Mouse (Mus musculus): ENCODE measurements at regions not wholly inside any gene's neighbourhood (a gene's known extent, or its start where the extent isn't known, plus 50 kb on each side); places are given as distances from the start of the nearest gene placed in this dataset.

DNA sequence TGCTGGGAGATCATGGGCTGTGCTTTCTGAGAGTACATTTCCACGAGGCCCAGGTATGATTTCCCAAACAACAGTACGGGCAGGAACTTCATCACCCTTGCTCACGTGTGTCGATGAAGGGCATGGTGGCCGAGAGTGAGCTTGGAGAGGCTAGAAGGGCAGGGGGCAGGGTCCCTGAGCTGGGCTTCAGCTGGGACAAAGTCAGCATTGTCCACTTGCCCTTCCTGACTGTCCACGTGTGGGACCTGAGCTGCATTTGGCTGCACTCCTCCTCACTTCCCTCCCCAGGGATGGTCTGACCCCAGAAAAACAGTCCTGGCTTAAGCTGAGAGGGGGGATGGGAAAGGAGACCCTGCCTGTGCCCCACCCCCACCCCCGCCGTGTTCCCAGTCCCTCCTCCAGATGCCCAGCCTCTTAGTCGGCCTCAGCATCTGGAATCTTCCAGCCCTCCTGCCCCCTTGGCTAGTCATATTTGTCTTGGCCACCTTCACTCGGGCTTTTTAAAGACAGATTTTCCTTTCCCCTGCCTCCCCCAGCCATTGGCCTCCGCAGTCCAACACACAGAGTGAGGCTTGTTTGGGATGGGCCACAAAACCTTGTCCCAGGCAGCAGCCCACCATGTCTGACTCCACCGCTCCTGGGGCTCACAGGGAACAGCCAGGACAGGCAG, 58.6 kb downstream of the Isg20 start:
- H3K27ac ChIP-seq (ENCODE audit: low read depth, low read length): no peak overlapping the region
- no peaks in the 10 kb centered on the region for H3K27me3 ChIP-seq (ENCODE audit: control insufficient read depth, insufficient read depth, low read length)
- ATAC-seq (ENCODE audit: low FRiP score): no peak
- DNase-seq (ENCODE audit: low spot score): peak; percentile 3
- H3K4me2 ChIP-seq (replicated peaks; ENCODE audit: low read depth, low read length): no peak overlapping the region
- H3K36me3 ChIP-seq (ENCODE audit: control insufficient read depth, insufficient read depth, low read length): no peaks in the 10 kb centered on the region
- H3K9ac ChIP-seq (ENCODE audit: low read depth, low read length): no peak overlapping the region
- no peaks in the 10 kb centered on the region for H3K9me3 ChIP-seq (ENCODE audit: control insufficient read depth, low read length)
- H3K4me1 ChIP-seq (replicated peaks; ENCODE audit: control insufficient read depth, insufficient read depth, low read length): no peaks in the 10 kb centered on the region
- no peak overlapping the region for H3K4me3 ChIP-seq (ENCODE audit: low read depth, low read length)
- 57% methylated on average over 12 of the region's 12 CpGs for WGBS

- peak overlapping the region; percentile 58; the same call in 1 of the 2 replicates for H3K9ac ChIP-seq (ENCODE audit: low read depth, low read length)
- peak overlapping the region; percentile 72 for H3K4me2 ChIP-seq (replicated peaks; ENCODE audit: low read depth, low read length)
- 37% methylated on average over 5 of the region's 5 CpGs for WGBS
- H3K4me3 ChIP-seq (ENCODE audit: low read depth, low read length): peak overlapping the region; percentile 34
- H3K36me3 ChIP-seq (ENCODE audit: control insufficient read depth, insufficient read depth, low read length): no peaks in the 10 kb centered on the region
- H3K27me3 ChIP-seq (ENCODE audit: control insufficient read depth, insufficient read depth, low read length): no peaks in the 10 kb centered on the region; the same call in 1 of the 2 replicates
- no peak overlapping the region for H3K27ac ChIP-seq (ENCODE audit: low read depth, low read length)
- no peaks in the 10 kb centered on the region for H3K9me3 ChIP-seq (ENCODE audit: control insufficient read depth, low read length)
- DNase-seq (ENCODE audit: low spot score) (peak; percentile 27), ATAC-seq (ENCODE audit: low FRiP score) (peak; percentile 51)
- 0 out of 2 replicates have a peak, but pooled peaks cover 2% of the 10 kb centered on the region for H3K4me1 ChIP-seq (replicated peaks; ENCODE audit: control insufficient read depth, insufficient read depth, low read length)
These were observed 63.5 kb upstream of the Acan start for GRCm38 (mm10) chr7:78989751-78990206.

- 4% methylated on average over 27 of the region's 27 CpGs for WGBS
- Histone ChIP-seq H3K36me3 (ENCODE audit: control insufficient read depth, insufficient read depth, low read length) (no peaks in the 10 kb centered on the region), H3K9ac (ENCODE audit: low read depth, low read length) (peak overlapping the region; percentile 58), H3K27ac (ENCODE audit: low read depth, low read length) (no peak overlapping the region), H3K4me1 (replicated peaks; ENCODE audit: control insufficient read depth, insufficient read depth, low read length) (0 out of 2 replicates have a peak, but pooled peaks cover 2% of the 10 kb centered on the region), H3K27me3 (ENCODE audit: control insufficient read depth, insufficient read depth, low read length) (no peaks in the 10 kb centered on the region; the same call in 1 of the 2 replicates), H3K9me3 (ENCODE audit: control insufficient read depth, low read length) (no peaks in the 10 kb centered on the region), H3K4me2 (replicated peaks; ENCODE audit: low read depth, low read length) (peak overlapping the region; percentile 72), H3K4me3 (ENCODE audit: low read depth, low read length) (peak overlapping the region; percentile 34)
- ATAC-seq (ENCODE audit: low FRiP score): peak; percentile 84
- peak; percentile 77 for DNase-seq (ENCODE audit: low spot score)
These were observed 62.8 kb upstream of the Acan start for GRCm38 (mm10) chr7:78990302-78991038.

GRCm38 (mm10) chr7:78992991-78993390, 60.3 kb upstream of the Acan start:
- Histone ChIP-seq H3K9ac (ENCODE audit: low read depth, low read length) (no peak overlapping the region), H3K27ac (ENCODE audit: low read depth, low read length) (no peak overlapping the region), H3K36me3 (ENCODE audit: control insufficient read depth, insufficient read depth, low read length) (no peaks in the 10 kb centered on the region), H3K27me3 (ENCODE audit: control insufficient read depth, insufficient read depth, low read length) (no peaks in the 10 kb centered on the region; the same call in 1 of the 2 replicates), H3K9me3 (ENCODE audit: control insufficient read depth, low read length) (no peaks in the 10 kb centered on the region), H3K4me2 (replicated peaks; ENCODE audit: low read depth, low read length) (no peak overlapping the region), H3K4me3 (ENCODE audit: low read depth, low read length) (no peak overlapping the region), H3K4me1 (replicated peaks; ENCODE audit: control insufficient read depth, insufficient read depth, low read length) (0 out of 2 replicates have a peak, but pooled peaks cover 2% of the 10 kb centered on the region)
- 90% methylated on average over 7 of the region's 7 CpGs for WGBS
- DNase-seq (ENCODE audit: low spot score) (no peak), ATAC-seq (ENCODE audit: low FRiP score) (no peak)

DNA sequence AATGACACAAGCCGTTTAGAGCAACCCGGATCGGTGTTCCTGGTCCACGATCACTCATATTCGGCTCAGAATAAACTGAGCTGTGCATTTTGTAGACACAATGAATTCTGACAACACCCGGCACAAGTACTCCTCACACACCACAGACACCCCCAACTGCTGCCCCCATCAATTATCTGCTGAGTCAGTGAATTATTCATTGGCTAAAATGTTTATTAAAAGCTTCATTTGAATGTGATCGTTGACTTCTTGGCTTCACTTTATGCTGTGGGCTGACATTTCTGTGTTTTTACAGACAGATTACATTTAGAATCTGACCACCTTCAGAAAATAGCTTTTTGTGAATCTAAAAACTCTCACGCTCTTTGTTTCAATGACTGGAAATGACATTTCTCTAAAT, 59.1 kb upstream of the Acan start:
- Histone ChIP-seq H3K27ac (ENCODE audit: low read depth, low read length) (no peak overlapping the region), H3K36me3 (ENCODE audit: control insufficient read depth, insufficient read depth, low read length) (no peaks in the 10 kb centered on the region), H3K9ac (ENCODE audit: low read depth, low read length) (no peak overlapping the region), H3K4me1 (replicated peaks; ENCODE audit: control insufficient read depth, insufficient read depth, low read length) (0 out of 2 replicates have a peak, but pooled peaks cover 2% of the 10 kb centered on the region), H3K4me2 (replicated peaks; ENCODE audit: low read depth, low read length) (no peak overlapping the region), H3K27me3 (ENCODE audit: control insufficient read depth, insufficient read depth, low read length) (no peaks in the 10 kb centered on the region; the same call in 1 of the 2 replicates), H3K9me3 (ENCODE audit: control insufficient read depth, low read length) (no peaks in the 10 kb centered on the region), H3K4me3 (ENCODE audit: low read depth, low read length) (no peak overlapping the region)
- 80% methylated on average over 8 of the region's 8 CpGs for WGBS
- no peak for ATAC-seq (ENCODE audit: low FRiP score)
- no peak for DNase-seq (ENCODE audit: low spot score)

DNA sequence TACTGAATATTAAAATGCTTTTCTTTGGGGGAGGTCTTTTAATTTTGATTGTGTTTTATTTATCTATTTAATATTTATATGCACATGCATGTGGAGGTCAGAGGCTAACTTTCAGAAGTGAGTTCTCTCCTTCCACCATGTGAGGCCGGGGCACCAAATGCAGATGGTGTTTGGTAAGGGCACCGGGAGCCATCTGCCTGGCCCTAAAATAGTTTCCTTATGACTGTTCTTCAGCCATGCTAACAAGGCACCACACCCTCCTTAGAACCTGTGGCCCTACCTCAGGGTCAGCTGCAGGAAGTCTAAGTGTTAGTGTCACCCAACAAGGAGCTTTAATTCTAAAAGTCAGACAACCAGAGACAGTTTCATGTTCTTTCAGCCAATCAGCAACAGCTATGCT, 58.2 kb upstream of the Acan start:
- Histone ChIP-seq H3K4me2 (replicated peaks; ENCODE audit: low read depth, low read length) (no peak overlapping the region), H3K9ac (ENCODE audit: low read depth, low read length) (no peak overlapping the region), H3K4me1 (replicated peaks; ENCODE audit: control insufficient read depth, insufficient read depth, low read length) (0 out of 2 replicates have a peak, but pooled peaks cover 2% of the 10 kb centered on the region), H3K9me3 (ENCODE audit: control insufficient read depth, low read length) (no peaks in the 10 kb centered on the region), H3K27me3 (ENCODE audit: control insufficient read depth, insufficient read depth, low read length) (no peaks in the 10 kb centered on the region), H3K4me3 (ENCODE audit: low read depth, low read length) (no peak overlapping the region), H3K36me3 (ENCODE audit: control insufficient read depth, insufficient read depth, low read length) (no peaks in the 10 kb centered on the region), H3K27ac (ENCODE audit: low read depth, low read length) (no peak overlapping the region)
- WGBS: 82% methylated on average over 2 of the region's 2 CpGs
- no peak for ATAC-seq (ENCODE audit: low FRiP score)
- DNase-seq (ENCODE audit: low spot score): no peak

DNA sequence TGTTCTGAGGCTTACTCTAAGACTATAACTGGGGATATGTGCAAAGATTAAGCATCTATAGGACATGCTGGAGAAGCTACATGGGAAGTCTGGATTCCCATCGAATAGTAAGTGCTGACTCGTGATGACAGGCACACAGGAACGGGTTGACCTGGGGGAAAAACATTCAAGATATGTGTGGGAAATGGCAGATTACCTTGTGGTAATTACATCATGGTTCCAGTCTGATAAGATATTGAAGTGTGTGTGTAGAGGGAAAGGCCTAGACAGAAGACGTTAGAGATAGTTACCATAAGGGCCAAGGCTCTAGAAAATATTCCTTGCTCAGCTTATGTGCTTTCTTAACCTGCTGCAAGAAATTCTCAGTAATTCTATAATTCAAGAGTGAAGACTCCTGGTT, 57.5 kb upstream of the Acan start:
- ATAC-seq (ENCODE audit: low FRiP score) (no peak), DNase-seq (ENCODE audit: low spot score) (no peak)
- H3K9ac ChIP-seq (ENCODE audit: low read depth, low read length): no peak overlapping the region
- H3K36me3 ChIP-seq (ENCODE audit: control insufficient read depth, insufficient read depth, low read length): no peaks in the 10 kb centered on the region
- H3K27me3 ChIP-seq (ENCODE audit: control insufficient read depth, insufficient read depth, low read length): no peaks in the 10 kb centered on the region
- no peak overlapping the region for H3K4me2 ChIP-seq (replicated peaks; ENCODE audit: low read depth, low read length)
- no peaks in the 10 kb centered on the region for H3K4me1 ChIP-seq (replicated peaks; ENCODE audit: control insufficient read depth, insufficient read depth, low read length)
- H3K4me3 ChIP-seq (ENCODE audit: low read depth, low read length): no peak overlapping the region
- H3K9me3 ChIP-seq (ENCODE audit: control insufficient read depth, low read length): no peaks in the 10 kb centered on the region
- 84% methylated on average over 4 of the region's 4 CpGs for WGBS
- H3K27ac ChIP-seq (ENCODE audit: low read depth, low read length): no peak overlapping the region
